Mouse (Mus musculus) stomach, postnatal 0 days (tissue): Measurements from ENCODE around the gene Ccdc13. TPM values are rescaled to one million over a fixed set of nuclear protein-coding genes. Genes with fewer than 3 reads are reported as not detected.

ENCODE experiments used
- ATAC-seq: fragments of 200-750 bp; cut with Nextera tagmentation; 2 replicates; pipeline ENCODE4 v1.8.0; 2017; ENCODE audit not compliant: low FRiP score, low TSS enrichment
- DNase-seq: peaks from one replicate; pipeline ENCODE4 v3.0.0-alpha.2; 2016; ENCODE audit warnings: low spot score
- H3K27ac ChIP-seq: fragments of 300-500 bp; sonication (generic); replicated peaks from 2 replicates; pipeline ENCODE4 v1.5.1; 2014; ENCODE audit warnings: mild to moderate bottlenecking, control low read depth
- H3K27me3 ChIP-seq: fragments of 300-500 bp; sonication (generic); 2 replicates; pipeline ENCODE4 v1.6.1; 2014; ENCODE audit warnings: low read length; ENCODE audit not compliant: control insufficient read depth, insufficient read depth
- H3K36me3 ChIP-seq: fragments of 300-500 bp; sonication (generic); 2 replicates; pipeline ENCODE4 v1.6.1; 2014; ENCODE audit warnings: low read length, mixed read lengths; ENCODE audit not compliant: control insufficient read depth, insufficient read depth
- H3K4me1 ChIP-seq: fragments of 300-500 bp; sonication (generic); replicated peaks from 2 replicates; pipeline ENCODE4 v1.6.1; 2014; ENCODE audit warnings: antibody characterized with exemption; ENCODE audit not compliant: control insufficient read depth, insufficient read depth
- H3K4me2 ChIP-seq: fragments of 300-500 bp; sonication (generic); replicated peaks from 2 replicates; pipeline ENCODE4 v1.6.1; 2014; ENCODE audit warnings: low read depth, mild to moderate bottlenecking, control low read depth, moderate library complexity
- H3K4me3 ChIP-seq: fragments of 300-500 bp; sonication (generic); 2 replicates; pipeline ENCODE4 v1.5.1; 2014; ENCODE audit warnings: low read depth, low read length, control low read depth
- H3K9ac ChIP-seq: fragments of 300-500 bp; sonication (generic); 2 replicates; pipeline ENCODE4 v1.6.1; 2014; ENCODE audit warnings: mild to moderate bottlenecking, low read length, control low read depth, mixed read lengths
- H3K9me3 ChIP-seq: fragments of 300-500 bp; sonication (generic); 2 replicates; pipeline ENCODE4 v1.6.1; 2016; ENCODE audit warnings: low read length; ENCODE audit not compliant: control insufficient read depth
- CTCF ChIP-seq: IDR thresholded peaks from 2 replicates; pipeline ENCODE4 v1.5.1; 2016; ENCODE audit warnings: antibody characterized with exemption, low read depth, mild to moderate bottlenecking, moderate library complexity
- EP300 ChIP-seq: optimal IDR thresholded peaks from 2 replicates; pipeline ENCODE3; 2016; ENCODE audit warnings: antibody characterized with exemption
- WGBS: fragments of 180-500 bp; shearing (Covaris S2); extraction: QIAGEN DNeasy Blood & Tissue Kit; methylation state at CpG from one replicate; pipeline ENCODE4 v1.1.7; 2014; 5-methylcytosine and 5-hydroxymethylcytosine counted together
- polyA plus RNA-seq: library from polyadenylated mRNA; unstranded; fragments of >200 nt; fragmentation: Nextera tagmentation; extraction: Ambion mirVana; gene quantifications from 2 replicates; pipeline ENCODE4 v1.2.1, GENCODE M21; 2015

Gene Ccdc13
- polyA plus RNA-seq, 1 experiment from 2014 or later, result 0.19 TPM

DNA sequence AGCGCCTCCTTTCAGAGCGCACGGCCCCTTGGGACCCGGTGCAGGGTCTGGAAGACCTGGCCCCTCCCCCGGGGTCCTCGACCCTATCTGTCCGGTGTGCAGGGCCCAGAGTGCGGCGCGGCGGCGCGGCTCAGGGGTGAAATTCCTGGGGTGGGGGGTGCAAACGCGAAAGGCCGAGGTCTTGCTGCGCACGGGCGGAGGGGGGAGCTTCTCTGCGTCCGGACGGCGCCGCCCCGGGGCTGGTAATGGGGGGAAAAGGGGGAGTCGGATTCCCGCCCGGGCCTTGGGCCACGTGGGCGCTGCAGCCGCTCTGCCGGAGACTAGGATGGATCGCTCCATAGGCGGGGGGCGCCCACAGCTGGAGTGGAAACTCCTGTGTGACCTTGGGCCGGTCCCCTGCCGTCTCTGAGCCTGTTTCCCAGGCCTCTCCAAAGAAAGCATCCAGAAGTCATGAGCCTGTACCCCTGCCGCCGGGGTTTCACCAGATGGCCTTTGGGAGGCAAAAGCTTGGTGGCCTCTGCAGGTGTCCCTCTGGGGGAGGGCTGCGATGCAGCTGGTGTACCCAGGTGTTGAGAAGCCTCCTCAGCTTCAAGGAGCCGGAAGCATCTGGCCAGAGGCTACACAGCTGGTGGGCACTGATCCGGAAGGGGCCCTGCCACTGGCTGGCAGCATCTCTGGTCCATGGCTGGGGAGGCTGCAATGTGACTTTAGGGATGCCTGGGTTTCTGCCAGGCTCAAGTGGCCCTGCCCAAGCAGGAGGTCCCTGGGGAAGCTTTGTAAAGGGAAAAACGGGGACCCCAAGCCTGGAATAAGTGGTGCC lies 78.8 kb downstream of the Ccdc13 start:
- H3K36me3 ChIP-seq, result peaks cover 7% of the 10 kb centered on the region; the same call in 1 of the 2 replicates
- no peak for TF ChIP-seq EP300
- TF ChIP-seq CTCF, result no peak
- H3K4me3 ChIP-seq, result peak overlapping the region; percentile 73
- peak overlapping the region; percentile 89 for H3K9ac ChIP-seq
- peak; percentile 67 for ATAC-seq
- peak; percentile 77 for DNase-seq
- 2% methylated on average over 43 of the region's 43 CpGs for WGBS
- H3K4me1 ChIP-seq, result 0 out of 2 replicates have a peak, but pooled peaks cover 8% of the 10 kb centered on the region
- no peaks in the 10 kb centered on the region for H3K9me3 ChIP-seq
- peak overlapping the region; percentile 92 for H3K27ac ChIP-seq
- peak overlapping the region; percentile 96 for H3K4me2 ChIP-seq
- H3K27me3 ChIP-seq, result no peaks in the 10 kb centered on the region

DNA sequence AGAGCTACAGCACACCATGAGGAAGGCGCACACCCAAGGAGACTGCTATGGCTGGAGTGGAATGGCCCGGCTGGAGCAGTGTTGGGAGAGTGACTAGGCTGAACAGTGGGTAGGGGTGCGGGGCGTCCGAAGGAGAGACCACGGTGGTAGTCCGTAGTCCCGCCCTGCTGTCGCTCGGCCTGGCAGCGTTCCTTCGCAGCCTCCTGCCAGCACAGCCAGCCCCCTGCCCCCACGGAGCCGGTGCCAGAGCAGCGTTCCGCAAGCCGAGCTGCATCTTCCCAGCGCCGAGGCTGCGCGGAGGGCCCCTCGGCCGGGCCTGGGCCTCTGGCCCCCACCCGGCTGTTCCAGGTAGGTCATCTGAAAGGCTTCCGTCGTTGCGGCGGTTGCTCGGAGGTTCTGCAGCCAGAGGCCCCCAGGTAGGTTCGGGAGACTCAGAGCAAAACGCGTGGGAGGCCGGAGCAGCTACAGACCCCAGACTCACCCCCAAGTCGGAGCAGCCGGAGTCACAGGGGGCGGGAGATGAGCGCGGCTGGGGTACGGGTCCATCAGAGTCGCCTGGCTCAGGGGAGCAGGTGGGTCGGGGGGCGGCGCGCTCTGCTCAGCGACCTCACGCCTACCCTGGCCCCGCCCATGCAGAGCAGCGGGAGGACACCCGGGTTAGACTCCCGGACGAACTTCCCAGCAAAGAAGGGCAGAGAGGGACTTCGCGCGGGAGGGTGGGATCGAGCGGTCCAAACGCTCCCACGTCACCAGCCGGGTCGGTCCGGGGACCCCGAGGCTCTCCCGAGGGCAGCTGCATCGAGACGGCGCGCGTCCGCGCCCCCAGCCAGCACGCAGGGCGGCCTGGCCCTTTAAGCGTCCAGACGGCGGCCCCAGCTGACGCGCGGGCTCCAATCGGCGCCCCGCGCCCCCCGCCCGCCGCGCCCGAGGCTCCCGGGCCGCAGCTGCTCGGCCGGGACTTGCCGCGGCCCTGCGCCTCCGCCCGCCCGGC lies 79.9 kb downstream of the Ccdc13 start, which contains the start of gene Zfp651:
Zfp651 (plus strand) TSS at position 240 of the 991 bp plus-strand sequence.
- peak within 1 kb of the TSS; percentile 92 for H3K27ac ChIP-seq
- WGBS, result under 1% methylated on average over 81 of the region's 97 CpGs
- H3K9me3 ChIP-seq, result no peaks in the 10 kb centered on the region
- DNase-seq (peak; percentile 69), ATAC-seq (peak; percentile 74)
- H3K4me3 ChIP-seq, result peak within 1 kb of the TSS; percentile 73
- peak within 1 kb of the TSS; percentile 96 for H3K4me2 ChIP-seq
- no peak for TF ChIP-seq CTCF
- no peak for TF ChIP-seq EP300
- H3K9ac ChIP-seq, result peak within 1 kb of the TSS; percentile 89
- H3K36me3 ChIP-seq, result peaks cover 8% of the 10 kb centered on the region; the same call in 1 of the 2 replicates
- H3K27me3 ChIP-seq, result no peaks in the 10 kb centered on the region
- H3K4me1 ChIP-seq, result 0 out of 2 replicates have a peak, but pooled peaks cover 8% of the 10 kb centered on the region

DNA sequence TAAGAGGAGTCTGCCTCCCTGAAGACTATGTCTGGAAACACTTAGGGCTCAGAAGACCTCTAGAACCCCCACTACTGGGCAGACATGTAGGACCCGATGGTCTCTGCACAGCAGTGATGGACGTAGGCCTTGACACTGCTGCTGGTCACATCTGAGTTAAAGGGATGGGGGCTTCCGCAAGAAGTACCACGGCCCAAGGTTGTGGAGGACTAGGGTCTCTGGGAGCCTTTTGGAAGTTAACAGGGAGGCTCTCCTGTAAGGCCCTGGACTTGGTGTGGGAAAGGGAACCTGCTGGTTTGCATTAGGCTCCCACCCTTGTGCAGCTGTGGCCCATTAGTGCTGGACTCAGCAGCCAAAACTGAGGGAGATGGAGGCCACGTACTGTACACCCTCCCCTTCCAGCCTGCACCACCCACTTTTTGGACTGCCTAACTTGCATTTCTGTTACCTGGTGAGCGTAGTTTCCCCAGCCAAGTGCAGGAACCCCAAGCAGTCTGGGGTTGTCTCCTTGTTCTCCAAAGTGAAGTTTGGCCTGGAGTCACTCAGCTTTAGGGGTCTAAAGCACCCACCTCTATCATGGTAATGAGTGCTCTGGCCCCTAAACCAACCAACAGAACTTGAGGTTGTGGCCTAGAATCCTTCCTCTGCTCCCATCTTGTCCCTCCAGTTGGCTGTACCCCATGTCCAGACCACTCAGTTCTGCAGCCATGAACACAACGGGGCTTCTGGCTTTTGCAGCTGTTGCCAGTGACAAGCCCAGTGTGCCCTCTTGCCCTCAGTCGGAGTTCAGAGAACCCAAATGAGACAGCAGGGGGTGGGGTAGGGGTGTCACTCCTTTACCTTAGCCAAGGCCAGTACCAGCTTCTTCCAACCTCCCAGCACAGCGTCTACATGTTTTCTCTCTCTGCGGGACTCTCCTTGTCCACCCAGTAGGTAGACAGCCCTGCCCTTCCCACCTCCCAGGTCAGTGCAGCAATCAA lies 81.1 kb downstream of the Ccdc13 start:
- Histone ChIP-seq H3K36me3 (peaks cover 13% of the 10 kb centered on the region; the same call in 1 of the 2 replicates), H3K4me3 (no peak overlapping the region), H3K9ac (0 out of 2 replicates have a peak overlapping the region, but pooled peaks have one; percentile 89), H3K4me1 (0 out of 2 replicates have a peak, but pooled peaks cover 8% of the 10 kb centered on the region), H3K9me3 (no peaks in the 10 kb centered on the region), H3K4me2 (peak overlapping the region; percentile 96), H3K27me3 (no peaks in the 10 kb centered on the region), H3K27ac (0 out of 2 replicates have a peak overlapping the region, but pooled peaks have one; percentile 13)
- WGBS, result 47% methylated on average over 10 of the region's 10 CpGs
- DNase-seq (peak; percentile 38), ATAC-seq (no peak)
- TF ChIP-seq EP300 (no peak), CTCF (no peak)

DNA sequence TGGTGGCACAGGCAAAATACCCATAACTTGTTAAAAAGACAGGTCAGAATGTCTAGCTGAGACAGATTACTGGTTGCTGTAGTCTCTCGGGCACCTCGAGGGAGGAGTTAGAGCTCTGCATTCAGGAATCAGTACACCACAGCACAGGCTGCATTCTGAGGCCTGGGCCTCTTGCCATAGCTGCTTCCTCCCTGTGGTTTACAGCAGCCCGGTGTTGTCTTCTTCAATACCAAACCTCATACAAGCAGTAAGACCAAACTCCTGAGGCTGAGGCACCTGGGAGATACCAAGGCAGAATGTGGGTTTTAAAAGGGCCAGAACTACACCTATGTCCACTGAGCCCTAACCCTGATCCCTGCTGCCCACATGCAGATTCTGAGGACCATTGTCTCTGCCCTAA lies 81.8 kb downstream of the Ccdc13 start:
- H3K9ac ChIP-seq, result no peak overlapping the region
- no peak overlapping the region for H3K4me2 ChIP-seq
- TF ChIP-seq EP300, result no peak
- TF ChIP-seq CTCF, result no peak
- H3K27me3 ChIP-seq, result no peaks in the 10 kb centered on the region
- DNase-seq, result peak; percentile 27
- WGBS, result 21% methylated on average over 3 of the region's 3 CpGs
- no peaks in the 10 kb centered on the region for H3K9me3 ChIP-seq
- no peak overlapping the region for H3K4me3 ChIP-seq
- H3K36me3 ChIP-seq, result peaks cover 17% of the 10 kb centered on the region; the same call in 1 of the 2 replicates
- 0 out of 2 replicates have a peak overlapping the region, but pooled peaks have one; percentile 13 for H3K27ac ChIP-seq
- H3K4me1 ChIP-seq, result 0 out of 2 replicates have a peak, but pooled peaks cover 8% of the 10 kb centered on the region
- no peak for ATAC-seq
